Mouse (Mus musculus) embryonic fibroblast, embryonic 13.5 days (primary cell): ENCODE measurements around the gene Itgb6. TPM values are rescaled to one million over a fixed set of nuclear protein-coding genes. Genes with fewer than 3 reads are reported as not detected.

Experiments used
- H3K27ac ChIP-seq: 2 replicates; pipeline ENCODE4 v1.5.1; 2012; ENCODE audit warnings: low read length, control low read depth, inconsistent platforms; ENCODE audit not compliant: insufficient read depth
- H3K4me1 ChIP-seq: 2 replicates; pipeline ENCODE4 v1.6.1; 2011; ENCODE audit warnings: low read length; ENCODE audit not compliant: control insufficient read depth, insufficient read depth
- H3K4me3 ChIP-seq: 2 replicates; pipeline ENCODE4 v1.5.1; 2011; ENCODE audit warnings: mild to moderate bottlenecking, control low read depth, low read length; ENCODE audit not compliant: insufficient read depth
- CTCF ChIP-seq: IDR thresholded peaks from 2 replicates; pipeline ENCODE4 v1.5.1; 2011; ENCODE audit warnings: mild to moderate bottlenecking, control low read depth, low read length, moderate library complexity, borderline replicate concordance; ENCODE audit not compliant: insufficient read depth
- POLR2A ChIP-seq: IDR thresholded peaks from 2 replicates; pipeline ENCODE4 v1.6.1; 2011; ENCODE audit warnings: low read depth, mild to moderate bottlenecking, control low read depth, low read length, moderate library complexity
- polyA plus RNA-seq: library from polyadenylated mRNA; stranded (reverse); fragments of >200 nt; gene quantifications from 2 replicates; pipeline ENCODE4 v1.2.4, GENCODE M21; 2011; ENCODE audit warnings: low read depth; ENCODE audit not compliant: missing spikeins, insufficient read length

Itgb6 gene
- polyA plus RNA-seq, 1 experiment = not detected

GRCm38 (mm10) chr2:60550521-60550920 lies 171.9 kb downstream of the Itgb6 start:
- TF ChIP-seq POLR2A (no peak), CTCF (no peak)
- no peak overlapping the region for H3K27ac ChIP-seq
- H3K4me1 ChIP-seq = peaks cover 6% of the 10 kb centered on the region

GRCm38 (mm10) chr2:60549851-60550250 lies 172.6 kb downstream of the Itgb6 start:
- Histone ChIP-seq H3K4me3 (no peak overlapping the region), H3K27ac (no peak overlapping the region), H3K4me1 (peaks cover 6% of the 10 kb centered on the region)
- TF ChIP-seq CTCF = no peak
- no peak for TF ChIP-seq POLR2A

More at GRCm38 (mm10) chr2:60550521-60550920, 171.9 kb downstream of the Itgb6 start:
- H3K4me3 ChIP-seq = no peak overlapping the region

Other genes with a start within 250 kb of the Itgb6 start
- gene Pla2r1, start 169.3 kb downstream of the Itgb6 start, polyA plus RNA-seq = 7.9 and 12.7 TPM in 2 replicates
- gene Rbms1, start 240.5 kb upstream of the Itgb6 start, polyA plus RNA-seq = 222 and 231 TPM in 2 replicates